Mouse (Mus musculus): ENCODE data around the gene Nedd8. TPM values are rescaled to one million over a fixed set of nuclear protein-coding genes. Genes with fewer than 3 reads are reported as not detected.

The Nedd8 gene
- polyA plus RNA-seq, 1 experiment from 2014 or later = 535 TPM

DNA sequence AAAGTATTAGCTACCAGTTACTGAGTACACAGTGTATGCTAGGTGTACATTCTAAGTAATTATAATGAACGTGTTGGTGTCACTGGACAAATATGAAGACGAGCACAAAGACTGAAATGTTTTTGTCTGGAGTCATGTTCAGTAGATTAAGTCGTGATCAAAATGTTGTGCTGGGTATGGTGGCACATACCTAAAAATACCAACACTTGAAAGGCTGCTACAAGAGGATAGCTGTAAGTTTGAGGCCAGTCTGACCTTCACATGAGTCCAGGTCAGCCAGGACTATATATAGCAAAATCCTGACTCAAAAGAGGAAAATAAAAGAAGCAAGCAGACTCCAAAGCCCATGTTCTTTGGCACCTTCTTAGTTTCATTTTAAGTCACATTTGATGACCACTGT is 15.0 kb downstream of the Nedd8 start:
- Histone ChIP-seq H3K27me3 (ENCODE audit: control insufficient read depth, insufficient read depth, low read length) (no peaks in the 10 kb centered on the region), H3K4me2 (peak overlapping the region; percentile 35), H3K4me3 (ENCODE audit: low read depth, low read length) (no peak overlapping the region), H3K9ac (ENCODE audit: low read depth, low read length) (0 out of 2 replicates have a peak overlapping the region, but pooled peaks have one; percentile 24), H3K9me3 (replicated peaks; ENCODE audit: control insufficient read depth, low read length) (no peaks in the 10 kb centered on the region), H3K4me1 (ENCODE audit: control insufficient read depth, insufficient read depth, low read length) (peaks cover 12% of the 10 kb centered on the region; the same call in 1 of the 2 replicates), H3K36me3 (ENCODE audit: control insufficient read depth, insufficient read depth, low read length) (peaks cover 9% of the 10 kb centered on the region), H3K27ac (ENCODE audit: low read depth, low read length) (peak overlapping the region; percentile 87)
- ATAC-seq (replicated peaks; ENCODE audit: insufficient number of reproducible peaks, low FRiP score, low TSS enrichment) = no peak
- 51% methylated on average over 3 of the region's 3 CpGs for WGBS (ENCODE audit: insufficient replicate concordance)

DNA sequence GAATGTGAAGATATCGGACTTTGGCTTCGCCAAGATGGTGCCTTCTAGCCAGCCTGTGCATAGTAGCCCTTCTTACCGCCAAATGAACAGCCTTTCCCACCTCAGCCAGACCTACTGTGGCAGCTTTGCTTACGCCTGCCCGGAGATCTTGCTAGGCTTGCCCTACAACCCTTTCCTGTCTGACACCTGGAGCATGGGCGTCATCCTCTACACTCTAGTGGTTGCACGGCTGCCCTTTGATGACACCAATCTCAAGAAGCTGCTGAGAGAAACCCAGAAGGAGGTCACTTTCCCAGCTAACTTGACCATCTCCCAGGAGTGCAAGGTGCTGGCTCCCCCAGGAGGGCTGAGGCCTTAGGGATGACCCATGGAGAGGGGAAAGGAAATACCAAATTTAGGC is 20.4 kb downstream of the Nedd8 start:
- Histone ChIP-seq H3K36me3 (ENCODE audit: control insufficient read depth, insufficient read depth, low read length) (peaks cover under 1% of the 10 kb centered on the region), H3K9ac (ENCODE audit: low read depth, low read length) (no peak overlapping the region), H3K27me3 (ENCODE audit: control insufficient read depth, insufficient read depth, low read length) (no peaks in the 10 kb centered on the region), H3K27ac (ENCODE audit: low read depth, low read length) (no peak overlapping the region), H3K4me2 (no peak overlapping the region), H3K4me3 (ENCODE audit: low read depth, low read length) (no peak overlapping the region), H3K9me3 (replicated peaks; ENCODE audit: control insufficient read depth, low read length) (no peaks in the 10 kb centered on the region), H3K4me1 (ENCODE audit: control insufficient read depth, insufficient read depth, low read length) (no peaks in the 10 kb centered on the region)
- ATAC-seq (replicated peaks; ENCODE audit: insufficient number of reproducible peaks, low FRiP score, low TSS enrichment) = no peak
- WGBS (ENCODE audit: insufficient replicate concordance) = 80% methylated on average over 7 of the region's 7 CpGs

DNA sequence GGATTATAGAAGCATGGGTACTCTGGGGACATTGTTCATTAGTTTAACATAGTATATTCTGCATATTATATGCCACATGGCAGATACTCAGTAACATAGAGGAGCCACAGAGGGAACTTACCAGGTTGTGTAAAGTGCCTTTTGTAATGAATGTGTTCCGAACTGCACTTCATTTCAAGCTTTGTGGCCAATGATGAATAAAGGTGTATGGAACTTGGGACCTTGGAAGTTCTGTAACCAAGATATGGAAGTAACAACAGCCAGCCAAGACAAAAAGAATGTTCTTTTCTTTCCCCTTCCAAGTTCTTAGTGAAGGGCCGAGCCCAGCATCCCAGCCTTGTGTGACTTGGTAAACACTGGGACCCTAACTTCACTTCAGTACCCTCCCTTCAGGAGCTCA is 22.0 kb downstream of the Nedd8 start, which contains the start of gene Tssk4:
Gene Tssk4, plus strand, starts transcription at position 301 of the 400 bp plus-strand sequence.
- Histone ChIP-seq H3K36me3 (ENCODE audit: control insufficient read depth, insufficient read depth, low read length) (peaks cover 5% of the 10 kb centered on the region), H3K9me3 (replicated peaks; ENCODE audit: control insufficient read depth, low read length) (no peaks in the 10 kb centered on the region), H3K4me3 (ENCODE audit: low read depth, low read length) (no peak within 1 kb of the TSS), H3K27me3 (ENCODE audit: control insufficient read depth, insufficient read depth, low read length) (no peaks in the 10 kb centered on the region), H3K4me1 (ENCODE audit: control insufficient read depth, insufficient read depth, low read length) (peaks cover 6% of the 10 kb centered on the region), H3K27ac (ENCODE audit: low read depth, low read length) (no peak within 1 kb of the TSS), H3K4me2 (no peak within 1 kb of the TSS), H3K9ac (ENCODE audit: low read depth, low read length) (no peak within 1 kb of the TSS)
- WGBS (ENCODE audit: insufficient replicate concordance) = 91% methylated on average over 2 of the region's 2 CpGs
- ATAC-seq (replicated peaks; ENCODE audit: insufficient number of reproducible peaks, low FRiP score, low TSS enrichment) = no peak

DNA sequence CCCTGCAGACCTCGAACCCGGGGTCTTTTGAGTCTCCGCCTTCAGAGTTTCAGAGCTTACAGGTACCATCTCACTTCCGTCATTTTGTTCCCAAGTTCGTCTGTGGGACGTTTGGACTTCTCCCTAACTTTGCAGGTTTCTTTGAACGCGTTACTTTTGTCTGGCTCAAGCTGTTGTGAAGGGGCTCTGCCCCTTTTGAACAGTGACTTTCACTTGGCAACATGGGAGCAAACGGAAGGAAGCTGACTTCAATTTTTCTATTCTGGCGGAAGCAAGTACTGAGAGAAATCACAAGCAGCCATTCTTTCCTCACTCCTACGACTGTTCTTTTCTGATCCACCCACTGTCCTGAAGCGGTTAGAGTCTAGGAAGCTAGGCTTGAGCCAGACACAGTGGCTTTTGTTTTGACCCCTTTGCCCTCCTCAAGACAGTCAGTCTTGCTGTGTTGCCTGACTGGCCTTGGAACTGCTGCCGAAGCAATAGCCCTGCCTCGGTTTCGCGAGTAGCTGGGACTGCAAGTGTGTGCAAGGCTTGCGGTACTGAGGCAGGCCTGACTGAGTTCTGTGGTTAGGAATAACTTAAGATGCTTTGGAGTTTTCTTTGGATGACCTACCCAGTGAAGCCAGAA is 27.5 kb downstream of the Nedd8 start:
- no peaks in the 10 kb centered on the region for H3K27me3 ChIP-seq (ENCODE audit: control insufficient read depth, insufficient read depth, low read length)
- peak overlapping the region; percentile 95; the same call in 1 of the 2 replicates for H3K27ac ChIP-seq (ENCODE audit: low read depth, low read length)
- peak overlapping the region; percentile 91 for H3K4me2 ChIP-seq
- peak overlapping the region; percentile 96 for H3K4me3 ChIP-seq (ENCODE audit: low read depth, low read length)
- ATAC-seq (replicated peaks; ENCODE audit: insufficient number of reproducible peaks, low FRiP score, low TSS enrichment) = no peak
- WGBS (ENCODE audit: insufficient replicate concordance) = 32% methylated on average over 17 of the region's 17 CpGs
- H3K9me3 ChIP-seq (replicated peaks; ENCODE audit: control insufficient read depth, low read length) = no peaks in the 10 kb centered on the region
- H3K4me1 ChIP-seq (ENCODE audit: control insufficient read depth, insufficient read depth, low read length) = peaks cover 18% of the 10 kb centered on the region
- peak overlapping the region; percentile 97 for H3K9ac ChIP-seq (ENCODE audit: low read depth, low read length)
- H3K36me3 ChIP-seq (ENCODE audit: control insufficient read depth, insufficient read depth, low read length) = peaks cover 12% of the 10 kb centered on the region

DNA sequence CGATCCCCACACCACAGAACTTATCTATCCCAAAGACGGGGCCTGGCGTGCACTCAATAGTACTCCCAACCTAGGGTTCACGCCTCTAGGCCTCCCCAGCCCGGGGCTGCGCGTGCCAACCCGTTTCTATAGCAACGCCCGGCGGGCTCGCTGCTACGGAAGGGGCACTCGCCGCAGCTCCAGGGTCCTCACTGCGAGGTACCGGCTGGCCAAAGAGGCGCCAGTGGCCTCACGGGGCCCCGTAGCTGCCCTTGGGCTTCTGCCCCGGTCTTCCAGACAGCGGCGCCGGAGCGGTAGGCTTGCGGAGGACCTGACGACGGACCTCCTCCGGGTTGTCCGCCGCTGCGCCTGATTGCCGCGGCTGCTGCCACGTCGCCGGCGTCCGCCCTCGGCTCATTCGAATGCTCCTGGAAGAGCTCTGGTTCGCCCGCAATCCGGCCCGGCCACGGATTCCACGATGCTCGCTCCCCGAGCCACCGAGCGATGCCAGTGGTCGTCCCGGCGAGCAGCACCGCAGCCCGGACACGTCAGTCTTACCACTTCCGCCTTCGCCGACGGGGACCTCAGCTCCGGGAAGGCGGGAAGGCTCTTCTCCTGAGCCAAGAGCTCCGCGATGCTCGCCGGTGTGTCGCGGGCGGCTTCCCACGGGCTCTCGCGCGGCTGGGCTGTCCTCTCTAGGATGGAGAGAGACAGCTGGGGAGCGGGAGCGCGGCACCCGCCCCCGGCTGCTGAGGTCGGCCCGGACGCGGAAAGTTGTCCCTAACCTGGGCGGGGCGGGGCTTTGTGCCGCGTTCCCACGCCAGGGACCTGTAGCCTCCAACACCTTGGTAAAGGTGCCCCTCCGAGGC is 28.6 kb downstream of the Nedd8 start, which contains the start of gene Tm9sf1:
Gene Tm9sf1, minus strand, starts transcription at position 747 of the 848 bp plus-strand sequence.
- Histone ChIP-seq H3K9ac (ENCODE audit: low read depth, low read length) (peak within 1 kb of the TSS; percentile 97), H3K4me3 (ENCODE audit: low read depth, low read length) (peak within 1 kb of the TSS; percentile 96), H3K4me1 (ENCODE audit: control insufficient read depth, insufficient read depth, low read length) (peaks cover 18% of the 10 kb centered on the region), H3K4me2 (peak within 1 kb of the TSS; percentile 91), H3K9me3 (replicated peaks; ENCODE audit: control insufficient read depth, low read length) (no peaks in the 10 kb centered on the region), H3K27ac (ENCODE audit: low read depth, low read length) (peak within 1 kb of the TSS; percentile 95), H3K36me3 (ENCODE audit: control insufficient read depth, insufficient read depth, low read length) (peaks cover 14% of the 10 kb centered on the region), H3K27me3 (ENCODE audit: control insufficient read depth, insufficient read depth, low read length) (no peaks in the 10 kb centered on the region)
- WGBS (ENCODE audit: insufficient replicate concordance) = under 1% methylated on average over 87 of the region's 89 CpGs
- ATAC-seq (replicated peaks; ENCODE audit: insufficient number of reproducible peaks, low FRiP score, low TSS enrichment) = peak; percentile 82

DNA sequence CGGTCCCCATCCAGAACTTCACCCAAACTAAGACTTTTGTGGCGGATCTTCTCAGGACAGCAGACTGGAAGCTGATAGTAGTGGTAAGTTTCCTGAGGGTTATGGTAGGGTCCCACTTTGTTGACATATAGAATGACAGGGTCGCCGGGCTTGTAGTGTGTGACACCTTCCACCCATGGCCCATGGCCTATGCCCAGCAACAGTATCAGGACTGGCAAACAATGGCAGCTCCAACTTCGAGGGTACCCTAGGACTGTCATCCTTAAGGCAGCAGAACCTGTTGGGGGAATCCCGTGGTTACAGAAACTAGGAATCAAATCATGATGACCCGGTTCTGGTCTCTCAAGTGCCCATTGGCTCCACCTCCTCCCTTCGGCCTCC is 29.3 kb downstream of the Nedd8 start:
- Histone ChIP-seq H3K4me3 (ENCODE audit: low read depth, low read length) (peak overlapping the region; percentile 96), H3K4me1 (ENCODE audit: control insufficient read depth, insufficient read depth, low read length) (peaks cover 18% of the 10 kb centered on the region), H3K4me2 (peak overlapping the region; percentile 91), H3K9me3 (replicated peaks; ENCODE audit: control insufficient read depth, low read length) (no peaks in the 10 kb centered on the region), H3K36me3 (ENCODE audit: control insufficient read depth, insufficient read depth, low read length) (peaks cover 19% of the 10 kb centered on the region), H3K9ac (ENCODE audit: low read depth, low read length) (peak overlapping the region; percentile 97), H3K27me3 (ENCODE audit: control insufficient read depth, insufficient read depth, low read length) (no peaks in the 10 kb centered on the region), H3K27ac (ENCODE audit: low read depth, low read length) (peak overlapping the region; percentile 95)
- 0 out of 2 replicates have a peak, but pooled peaks have one; percentile 14 for ATAC-seq (replicated peaks; ENCODE audit: insufficient number of reproducible peaks, low FRiP score, low TSS enrichment)
- 20% methylated on average over 8 of the region's 8 CpGs for WGBS (ENCODE audit: insufficient replicate concordance)

DNA sequence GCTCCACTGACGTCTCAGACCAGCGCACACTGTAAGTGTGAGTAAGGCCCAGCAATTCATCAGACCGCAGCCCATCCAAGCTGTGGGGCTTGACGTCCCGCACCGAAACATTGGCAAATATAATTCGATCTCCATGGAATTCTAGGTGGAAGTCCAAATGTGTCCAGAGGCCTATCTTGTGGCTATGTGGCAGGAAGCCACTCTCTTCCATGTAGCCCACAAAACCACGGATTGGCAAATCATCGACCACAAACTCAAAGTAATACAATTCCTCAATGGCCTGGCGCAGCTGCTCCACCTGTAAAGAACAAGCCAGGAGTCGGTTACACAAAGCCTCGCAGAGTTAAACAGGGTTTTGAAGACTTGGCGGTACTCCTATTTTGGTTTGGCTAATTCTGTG is 30.6 kb downstream of the Nedd8 start:
- H3K27me3 ChIP-seq (ENCODE audit: control insufficient read depth, insufficient read depth, low read length) = no peaks in the 10 kb centered on the region
- H3K36me3 ChIP-seq (ENCODE audit: control insufficient read depth, insufficient read depth, low read length) = peaks cover 23% of the 10 kb centered on the region
- WGBS (ENCODE audit: insufficient replicate concordance) = 95% methylated on average over 13 of the region's 13 CpGs
- no peaks in the 10 kb centered on the region for H3K9me3 ChIP-seq (replicated peaks; ENCODE audit: control insufficient read depth, low read length)
- H3K27ac ChIP-seq (ENCODE audit: low read depth, low read length) = no peak overlapping the region
- ATAC-seq (replicated peaks; ENCODE audit: insufficient number of reproducible peaks, low FRiP score, low TSS enrichment) = no peak
- H3K4me2 ChIP-seq = no peak overlapping the region
- peaks cover 18% of the 10 kb centered on the region for H3K4me1 ChIP-seq (ENCODE audit: control insufficient read depth, insufficient read depth, low read length)
- no peak overlapping the region for H3K9ac ChIP-seq (ENCODE audit: low read depth, low read length)
- no peak overlapping the region for H3K4me3 ChIP-seq (ENCODE audit: low read depth, low read length)

DNA sequence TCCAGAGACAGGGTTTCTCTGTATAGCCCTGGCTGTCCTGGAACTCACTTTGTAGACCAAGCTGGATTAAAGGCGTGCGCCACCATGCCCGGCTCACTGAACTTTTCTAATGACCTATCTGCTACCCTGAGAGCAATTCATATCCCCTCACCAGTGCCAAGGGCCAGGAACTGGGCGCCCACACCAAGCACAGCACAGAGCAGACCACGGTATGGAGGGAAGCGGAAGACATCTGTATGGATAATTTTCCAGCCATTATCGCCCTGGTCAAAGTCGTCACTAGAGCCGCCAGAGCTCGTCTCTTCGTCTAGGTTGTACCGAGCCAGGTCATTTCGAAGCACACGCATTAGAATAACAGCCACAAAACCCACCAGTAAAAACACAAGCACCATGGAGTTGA is 31.1 kb downstream of the Nedd8 start:
- H3K9ac ChIP-seq (ENCODE audit: low read depth, low read length) = no peak overlapping the region
- H3K36me3 ChIP-seq (ENCODE audit: control insufficient read depth, insufficient read depth, low read length) = peaks cover 23% of the 10 kb centered on the region

More for the DNA sequence above, 31.1 kb downstream of the Nedd8 start:
- Histone ChIP-seq H3K4me3 (ENCODE audit: low read depth, low read length) (no peak overlapping the region), H3K4me2 (no peak overlapping the region), H3K27me3 (ENCODE audit: control insufficient read depth, insufficient read depth, low read length) (no peaks in the 10 kb centered on the region), H3K27ac (ENCODE audit: low read depth, low read length) (no peak overlapping the region), H3K9me3 (replicated peaks; ENCODE audit: control insufficient read depth, low read length) (no peaks in the 10 kb centered on the region), H3K4me1 (ENCODE audit: control insufficient read depth, insufficient read depth, low read length) (peaks cover 18% of the 10 kb centered on the region)
- no peak for ATAC-seq (replicated peaks; ENCODE audit: insufficient number of reproducible peaks, low FRiP score, low TSS enrichment)
- 96% methylated on average over 14 of the region's 14 CpGs for WGBS (ENCODE audit: insufficient replicate concordance)

Data from heart, embryonic 11.5 days (tissue).